Mouse (Mus musculus) intestine, postnatal 0 days (tissue): ENCODE results near the gene Iqcg. TPM values are rescaled to one million over a fixed set of nuclear protein-coding genes. Genes with fewer than 3 reads are reported as not detected.
A peak's percentile ranks its signal among the peaks of the same experiment; 100 is the strongest.

Experiments used
- ATAC-seq: fragments of 200-750 bp; cut with Nextera tagmentation; 2 replicates; pipeline ENCODE4 v1.8.0; 2017; ENCODE audit warnings: mild to moderate bottlenecking, moderate TSS enrichment, moderate library complexity
- H3K27ac ChIP-seq: fragments of 300-500 bp; sonication (generic); 2 replicates; pipeline ENCODE4 v1.5.1; 2014; ENCODE audit warnings: mild to moderate bottlenecking, low read depth, low read length, moderate library complexity
- H3K27me3 ChIP-seq: fragments of 300-500 bp; sonication (generic); replicated peaks from 2 replicates; pipeline ENCODE4 v1.6.1; 2014; ENCODE audit warnings: low read length, mixed read lengths; ENCODE audit not compliant: control insufficient read depth, insufficient read depth
- H3K36me3 ChIP-seq: fragments of 300-500 bp; sonication (generic); 2 replicates; pipeline ENCODE4 v1.6.1; 2014; ENCODE audit warnings: mild to moderate bottlenecking, moderate library complexity; ENCODE audit not compliant: control insufficient read depth, insufficient read depth
- H3K4me1 ChIP-seq: fragments of 300-500 bp; sonication (generic); replicated peaks from 2 replicates; pipeline ENCODE4 v1.6.1; 2014; ENCODE audit warnings: antibody characterized with exemption, low read length, mixed read lengths; ENCODE audit not compliant: control insufficient read depth, insufficient read depth
- H3K4me2 ChIP-seq: fragments of 300-500 bp; sonication (generic); replicated peaks from 2 replicates; pipeline ENCODE4 v1.6.1; 2014; ENCODE audit warnings: low read depth, mild to moderate bottlenecking, moderate library complexity
- H3K4me3 ChIP-seq: fragments of 300-500 bp; sonication (generic); 2 replicates; pipeline ENCODE4 v1.5.1; 2014; ENCODE audit warnings: low read depth, low read length
- H3K9ac ChIP-seq: fragments of 300-500 bp; sonication (generic); 2 replicates; pipeline ENCODE4 v1.6.1; 2014; ENCODE audit warnings: mild to moderate bottlenecking, low read depth, low read length
- H3K9me3 ChIP-seq: fragments of 300-500 bp; sonication (generic); 2 replicates; pipeline ENCODE4 v1.6.1; 2016; ENCODE audit warnings: mixed run types; ENCODE audit not compliant: control insufficient read depth
- CTCF ChIP-seq: sonication (generic); IDR thresholded peaks from 2 replicates; pipeline ENCODE4 v1.5.1; 2016; ENCODE audit warnings: low read depth, mild to moderate bottlenecking, control low read depth, antibody characterized with exemption, moderate library complexity
- WGBS: fragments of 180-500 bp; shearing (Covaris S2); extraction: QIAGEN DNeasy Blood & Tissue Kit; methylation state at CpG from one replicate; pipeline ENCODE4 v1.1.7; 2014; 5-methylcytosine and 5-hydroxymethylcytosine counted together
- polyA plus RNA-seq: library from polyadenylated mRNA; unstranded; fragments of >200 nt; fragmentation: Nextera tagmentation; extraction: Ambion mirVana; gene quantifications from 2 replicates; pipeline ENCODE4 v1.2.1, GENCODE M21; 2015

Gene Iqcg
- polyA plus RNA-seq, 1 experiment from 2014 or later = 2.1 TPM

- Histone ChIP-seq H3K27ac (no peak overlapping the region), H3K36me3 (peaks cover 2% of the 10 kb centered on the region; the same call in 1 of the 2 replicates), H3K4me3 (no peak overlapping the region), H3K4me1 (no peaks in the 10 kb centered on the region), H3K4me2 (no peak overlapping the region), H3K9ac (no peak overlapping the region), H3K9me3 (no peaks in the 10 kb centered on the region), H3K27me3 (no peaks in the 10 kb centered on the region)
- ATAC-seq = no peak
- TF ChIP-seq CTCF = no peak
- WGBS = 52% methylated on average over 6 of the region's 6 CpGs
Measured at GRCm38 (mm10) chr16:33076078-33076477, 20.1 kb upstream of the Iqcg start.

- H3K27ac ChIP-seq = no peak overlapping the region
- H3K9ac ChIP-seq = no peak overlapping the region
- H3K4me3 ChIP-seq = no peak overlapping the region
- peaks cover 7% of the 10 kb centered on the region; the same call in 1 of the 2 replicates for H3K36me3 ChIP-seq
- TF ChIP-seq CTCF = no peak
- H3K27me3 ChIP-seq = no peaks in the 10 kb centered on the region
- no peak for ATAC-seq
- H3K4me1 ChIP-seq = no peaks in the 10 kb centered on the region
- no peak overlapping the region for H3K4me2 ChIP-seq
- H3K9me3 ChIP-seq = no peaks in the 10 kb centered on the region
- WGBS = 71% methylated on average over 5 of the region's 5 CpGs
Measured at GRCm38 (mm10) chr16:33074967-33075366, 18.9 kb upstream of the Iqcg start.

GRCm38 (mm10) chr16:33072871-33073557 lies 17.0 kb upstream of the Iqcg start:
- H3K4me2 ChIP-seq = no peak overlapping the region
- no peak overlapping the region for H3K9ac ChIP-seq
- 76% methylated on average over 6 of the region's 6 CpGs for WGBS
- no peaks in the 10 kb centered on the region for H3K4me1 ChIP-seq
- no peak for ATAC-seq
- H3K36me3 ChIP-seq = peaks cover 11% of the 10 kb centered on the region; the same call in 1 of the 2 replicates
- H3K27me3 ChIP-seq = no peaks in the 10 kb centered on the region
- H3K27ac ChIP-seq = no peak overlapping the region
- H3K4me3 ChIP-seq = no peak overlapping the region
- H3K9me3 ChIP-seq = no peaks in the 10 kb centered on the region
- peak; percentile 22; the same call in 1 of the 2 replicates for TF ChIP-seq CTCF

DNA sequence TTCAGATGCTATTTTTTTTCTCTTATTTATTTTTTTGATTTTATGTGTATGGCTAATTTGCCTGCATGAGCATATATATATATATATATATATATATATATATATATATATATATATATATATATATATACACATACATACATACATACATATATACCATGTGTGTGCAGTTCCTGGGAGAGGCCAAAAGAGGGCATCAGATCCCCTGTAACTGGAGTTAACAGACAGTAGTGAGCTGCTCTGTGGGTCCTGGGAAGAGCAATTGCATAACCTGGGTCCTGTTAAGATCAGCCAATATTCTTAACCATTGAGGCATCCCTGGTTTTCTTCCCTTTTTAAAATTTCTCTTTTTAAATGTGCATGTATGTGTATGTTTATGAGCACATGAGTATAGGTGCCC lies 14.9 kb upstream of the Iqcg start:
- Histone ChIP-seq H3K9me3 (no peaks in the 10 kb centered on the region), H3K4me1 (no peaks in the 10 kb centered on the region), H3K4me2 (no peak overlapping the region), H3K27ac (no peak overlapping the region), H3K4me3 (no peak overlapping the region), H3K36me3 (peaks cover 16% of the 10 kb centered on the region; the same call in 1 of the 2 replicates), H3K27me3 (no peaks in the 10 kb centered on the region), H3K9ac (no peak overlapping the region)
- ATAC-seq = no peak
- no peak for TF ChIP-seq CTCF

- Histone ChIP-seq H3K4me2 (no peak overlapping the region), H3K27ac (no peak overlapping the region), H3K9ac (no peak overlapping the region), H3K27me3 (no peaks in the 10 kb centered on the region), H3K36me3 (peaks cover 18% of the 10 kb centered on the region), H3K9me3 (no peaks in the 10 kb centered on the region), H3K4me1 (no peaks in the 10 kb centered on the region), H3K4me3 (no peak overlapping the region)
- TF ChIP-seq CTCF = peak; percentile 44
- no peak for ATAC-seq
- 82% methylated on average over 9 of the region's 9 CpGs for WGBS
Measured at GRCm38 (mm10) chr16:33064636-33065035, 8.6 kb upstream of the Iqcg start.

- WGBS = 14% methylated on average over 7 of the region's 7 CpGs
- no peak overlapping the region for H3K27ac ChIP-seq
- H3K27me3 ChIP-seq = no peaks in the 10 kb centered on the region
- no peaks in the 10 kb centered on the region for H3K9me3 ChIP-seq
- H3K9ac ChIP-seq = peak overlapping the region; percentile 57; the same call in 1 of the 2 replicates
- no peak for ATAC-seq
- peaks cover 31% of the 10 kb centered on the region for H3K36me3 ChIP-seq
- TF ChIP-seq CTCF = no peak
- H3K4me1 ChIP-seq = 0 out of 2 replicates have a peak, but pooled peaks cover 5% of the 10 kb centered on the region
- H3K4me2 ChIP-seq = peak overlapping the region; percentile 89
- H3K4me3 ChIP-seq = peak overlapping the region; percentile 89
Measured at GRCm38 (mm10) chr16:33063267-33063666, 7.2 kb upstream of the Iqcg start.
